Mouse (Mus musculus): ENCODE results near the gene Cd8b1. TPM values are rescaled to one million over a fixed set of nuclear protein-coding genes. Genes with fewer than 3 reads are reported as not detected.

Cd8b1 gene
- polyA plus RNA-seq, 1 experiment from 2014 or later = 0.16 TPM

- Histone ChIP-seq H3K4me3 (ENCODE audit: inconsistent target) (no peak overlapping the region), H3K79me2 (ENCODE audit: inconsistent target) (no peaks in the 10 kb centered on the region), H3K36me3 (ENCODE audit: inconsistent target) (no peaks in the 10 kb centered on the region), H3K27ac (no peak overlapping the region)
- 91% methylated on average over 11 of the region's 11 CpGs for WGBS (ENCODE audit: missing documents)
These were observed 9.8 kb downstream of the Cd8b1 start for GRCm38 (mm10) chr6:71332236-71332965.

- 88% methylated on average over 3 of the region's 3 CpGs for WGBS (ENCODE audit: missing documents)
These were observed 10.4 kb downstream of the Cd8b1 start for GRCm38 (mm10) chr6:71333031-71333430.

GRCm38 (mm10) chr6:71333578-71334273 lies 11.1 kb downstream of the Cd8b1 start:
- no peak overlapping the region for H3K4me3 ChIP-seq (ENCODE audit: inconsistent target)
- H3K79me2 ChIP-seq (ENCODE audit: inconsistent target) = no peaks in the 10 kb centered on the region
- no peaks in the 10 kb centered on the region for H3K36me3 ChIP-seq (ENCODE audit: inconsistent target)
- no peak overlapping the region for H3K27ac ChIP-seq
- 95% methylated on average over 11 of the region's 11 CpGs for WGBS (ENCODE audit: missing documents)

More at GRCm38 (mm10) chr6:71333031-71333430, 10.4 kb downstream of the Cd8b1 start:
- Histone ChIP-seq H3K27ac (no peak overlapping the region), H3K36me3 (ENCODE audit: inconsistent target) (no peaks in the 10 kb centered on the region), H3K79me2 (ENCODE audit: inconsistent target) (no peaks in the 10 kb centered on the region), H3K4me3 (ENCODE audit: inconsistent target) (no peak overlapping the region)

- H3K79me2 ChIP-seq (ENCODE audit: inconsistent target) = no peaks in the 10 kb centered on the region
- WGBS (ENCODE audit: missing documents) = 95% methylated on average over 8 of the region's 8 CpGs
- no peak overlapping the region for H3K4me3 ChIP-seq (ENCODE audit: inconsistent target)
- H3K36me3 ChIP-seq (ENCODE audit: inconsistent target) = no peaks in the 10 kb centered on the region
- no peak overlapping the region for H3K27ac ChIP-seq
These were observed 15.1 kb downstream of the Cd8b1 start for GRCm38 (mm10) chr6:71337666-71338065.

DNA sequence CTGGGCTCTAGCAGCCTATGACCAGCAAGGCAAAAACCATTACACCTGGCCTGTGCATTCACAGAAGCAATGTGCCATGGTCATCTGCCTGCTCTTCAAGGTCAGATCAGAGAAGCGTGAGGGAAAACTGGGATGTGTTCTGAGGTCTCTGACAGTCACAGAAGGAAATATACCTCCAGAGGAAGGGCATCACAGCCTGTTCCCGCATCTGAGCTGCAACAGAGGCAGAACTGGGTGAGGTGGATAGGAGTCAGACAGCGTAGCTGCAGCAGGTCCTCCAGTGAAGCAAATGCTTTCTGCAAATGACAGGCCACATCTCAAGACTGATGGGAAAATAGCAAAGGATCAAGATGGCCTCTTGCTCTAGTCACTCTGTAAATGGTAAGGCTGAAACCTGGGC lies 16.4 kb downstream of the Cd8b1 start:
- WGBS (ENCODE audit: missing documents) = 88% methylated on average over 3 of the region's 3 CpGs
- Histone ChIP-seq H3K36me3 (ENCODE audit: inconsistent target) (no peaks in the 10 kb centered on the region), H3K27ac (no peak overlapping the region), H3K79me2 (ENCODE audit: inconsistent target) (no peaks in the 10 kb centered on the region), H3K4me3 (ENCODE audit: inconsistent target) (no peak overlapping the region)

- WGBS (ENCODE audit: missing documents) = 69% methylated on average over 2 of the region's 4 CpGs
- H3K27ac ChIP-seq = no peak overlapping the region
- no peaks in the 10 kb centered on the region for H3K79me2 ChIP-seq (ENCODE audit: inconsistent target)
- no peak overlapping the region for H3K4me3 ChIP-seq (ENCODE audit: inconsistent target)
- no peaks in the 10 kb centered on the region for H3K36me3 ChIP-seq (ENCODE audit: inconsistent target)
These were observed 16.8 kb downstream of the Cd8b1 start for GRCm38 (mm10) chr6:71339351-71339750.

DNA sequence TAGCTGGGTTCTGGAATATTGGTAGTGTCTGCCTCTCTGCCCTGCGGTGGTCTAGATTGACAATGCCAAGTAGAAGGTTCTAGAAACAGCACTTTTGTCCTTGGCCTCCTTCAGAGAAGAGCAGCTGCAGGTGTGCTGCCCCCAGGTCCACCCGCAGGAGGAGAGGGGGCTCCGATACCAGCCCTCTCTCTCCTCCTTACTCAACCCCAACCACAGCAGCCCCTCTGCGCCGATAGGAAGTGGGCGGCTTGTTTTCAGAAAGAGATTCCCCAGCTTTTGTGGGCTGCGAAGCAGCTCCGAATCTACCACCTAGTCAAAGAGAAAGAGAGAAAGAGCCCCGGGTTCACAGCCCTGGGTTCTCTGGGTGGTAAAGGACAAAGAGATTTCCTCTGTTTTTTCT lies 18.6 kb downstream of the Cd8b1 start:
- Histone ChIP-seq H3K4me3 (ENCODE audit: inconsistent target) (no peak overlapping the region), H3K79me2 (ENCODE audit: inconsistent target) (no peaks in the 10 kb centered on the region), H3K36me3 (ENCODE audit: inconsistent target) (no peaks in the 10 kb centered on the region), H3K27ac (no peak overlapping the region)
- WGBS (ENCODE audit: missing documents) = 90% methylated on average over 9 of the region's 9 CpGs

DNA sequence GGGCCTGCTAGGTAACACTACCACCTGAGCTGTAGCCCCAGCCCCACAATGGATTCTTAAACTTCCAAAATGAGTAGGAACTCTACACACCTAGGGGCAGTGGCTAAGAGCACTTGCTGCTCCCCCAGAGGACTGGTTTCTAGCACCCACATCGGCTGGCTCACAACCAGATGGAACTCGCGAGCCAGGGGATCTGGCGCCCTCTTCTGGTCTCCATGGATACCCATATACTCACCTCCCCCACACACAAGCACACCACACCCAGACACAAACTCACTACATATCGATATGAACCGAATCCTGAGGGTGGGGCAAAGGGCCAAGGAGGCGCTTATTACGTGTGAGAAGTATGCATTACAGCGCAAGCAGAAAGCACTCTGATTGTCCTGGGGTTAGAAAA lies 25.4 kb downstream of the Cd8b1 start:
- no peaks in the 10 kb centered on the region for H3K36me3 ChIP-seq (ENCODE audit: inconsistent target)
- H3K4me3 ChIP-seq (ENCODE audit: inconsistent target) = no peak overlapping the region
- WGBS (ENCODE audit: missing documents) = 98% methylated on average over 9 of the region's 9 CpGs

GRCm38 (mm10) chr6:71351201-71351600 lies 28.6 kb downstream of the Cd8b1 start:
- no peaks in the 10 kb centered on the region for H3K36me3 ChIP-seq (ENCODE audit: inconsistent target)
- WGBS (ENCODE audit: missing documents) = 94% methylated on average over 3 of the region's 3 CpGs
- no peak overlapping the region for H3K27ac ChIP-seq
- H3K4me3 ChIP-seq (ENCODE audit: inconsistent target) = no peak overlapping the region
- no peaks in the 10 kb centered on the region for H3K79me2 ChIP-seq (ENCODE audit: inconsistent target)

More for the DNA sequence above, 25.4 kb downstream of the Cd8b1 start:
- H3K79me2 ChIP-seq (ENCODE audit: inconsistent target) = no peaks in the 10 kb centered on the region
- no peak overlapping the region for H3K27ac ChIP-seq

DNA sequence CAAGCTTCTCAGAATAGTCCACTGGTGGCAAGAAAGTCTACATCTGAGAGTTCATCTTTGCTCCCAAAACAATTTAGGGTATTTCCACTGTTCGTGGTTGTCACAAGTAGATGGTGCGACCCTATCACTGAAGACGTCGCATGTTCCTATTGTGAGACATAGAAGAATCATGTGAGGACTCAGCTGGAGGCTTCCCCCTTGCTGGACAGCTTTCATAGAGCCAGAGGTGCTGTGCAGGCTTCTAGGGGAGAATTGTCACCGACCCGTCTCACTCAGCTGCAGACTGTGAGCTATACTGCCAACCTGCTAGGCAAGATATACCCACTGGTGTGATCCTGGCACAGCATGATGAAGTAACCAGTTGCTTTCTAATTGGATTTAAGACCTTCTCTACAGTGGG lies 29.6 kb downstream of the Cd8b1 start:
- Histone ChIP-seq H3K4me3 (ENCODE audit: inconsistent target) (no peak overlapping the region), H3K36me3 (ENCODE audit: inconsistent target) (no peaks in the 10 kb centered on the region), H3K79me2 (ENCODE audit: inconsistent target) (no peaks in the 10 kb centered on the region), H3K27ac (no peak overlapping the region)
- WGBS (ENCODE audit: missing documents) = 93% methylated on average over 6 of the region's 6 CpGs

DNA sequence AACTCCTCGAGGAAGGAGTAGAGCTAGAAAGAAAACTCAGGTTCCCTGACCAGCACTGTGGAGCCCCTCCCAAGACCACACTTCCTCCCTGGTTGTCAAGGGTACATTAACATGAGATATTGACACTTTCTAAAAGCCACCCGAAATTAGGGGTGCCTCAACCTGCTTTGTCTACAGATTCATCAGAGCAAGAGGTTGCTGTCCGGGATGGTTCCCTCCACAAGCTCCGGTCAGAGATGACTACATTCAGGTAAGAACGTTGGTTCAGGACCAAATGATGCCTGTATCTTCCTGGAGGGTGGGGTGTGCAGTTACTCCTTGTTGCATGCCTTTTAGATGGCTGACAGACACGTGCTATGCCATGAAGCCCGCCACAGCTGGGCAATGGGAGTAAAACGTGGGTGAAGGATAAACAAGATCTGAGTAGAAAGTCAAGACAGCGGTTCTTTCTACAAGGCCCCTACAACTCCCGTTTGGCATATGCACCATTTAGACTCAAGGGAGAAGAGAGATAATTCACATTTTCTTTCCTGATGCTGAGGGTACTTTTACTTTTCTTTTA lies 30.4 kb downstream of the Cd8b1 start:
- no peak overlapping the region for H3K27ac ChIP-seq
- H3K79me2 ChIP-seq (ENCODE audit: inconsistent target) = no peaks in the 10 kb centered on the region
- no peaks in the 10 kb centered on the region for H3K36me3 ChIP-seq (ENCODE audit: inconsistent target)
- WGBS (ENCODE audit: missing documents) = 82% methylated on average over 10 of the region's 10 CpGs
- H3K4me3 ChIP-seq (ENCODE audit: inconsistent target) = no peak overlapping the region

GRCm38 (mm10) chr6:71353722-71354121 lies 31.1 kb downstream of the Cd8b1 start:
- Histone ChIP-seq H3K4me3 (ENCODE audit: inconsistent target) (no peak overlapping the region), H3K79me2 (ENCODE audit: inconsistent target) (no peaks in the 10 kb centered on the region), H3K36me3 (ENCODE audit: inconsistent target) (no peaks in the 10 kb centered on the region), H3K27ac (no peak overlapping the region)
- WGBS (ENCODE audit: missing documents) = 94% methylated on average over 2 of the region's 2 CpGs

DNA sequence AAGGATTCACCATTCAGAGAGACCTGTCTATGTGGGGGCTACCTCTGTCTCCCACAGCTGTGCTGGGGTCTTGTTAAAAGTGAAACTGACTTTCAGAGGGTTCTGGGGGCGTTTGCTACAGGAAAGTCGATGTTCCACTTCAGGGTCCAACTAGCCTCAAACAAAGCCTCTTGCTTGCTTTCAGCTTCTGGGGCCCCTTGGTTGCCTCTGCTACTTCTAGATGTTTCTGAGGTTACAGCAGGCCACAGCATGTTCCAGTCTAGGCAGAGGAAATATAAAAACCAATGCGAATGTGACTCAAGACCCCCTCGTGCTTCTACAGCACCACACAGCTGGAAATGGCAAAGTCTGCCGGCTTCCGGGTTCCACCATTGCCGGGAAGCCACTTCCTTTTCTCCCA lies 34.9 kb downstream of the Cd8b1 start:
- Histone ChIP-seq H3K36me3 (ENCODE audit: inconsistent target) (no peaks in the 10 kb centered on the region), H3K4me3 (ENCODE audit: inconsistent target) (no peak overlapping the region), H3K79me2 (ENCODE audit: inconsistent target) (no peaks in the 10 kb centered on the region), H3K27ac (no peak overlapping the region)
- 83% methylated on average over 7 of the region's 7 CpGs for whole genome bisulfite sequencing (ENCODE audit: missing documents)

GRCm38 (mm10) chr6:71360221-71360620 lies 37.6 kb downstream of the Cd8b1 start:
- Histone ChIP-seq H3K79me2 (ENCODE audit: inconsistent target) (no peaks in the 10 kb centered on the region), H3K36me3 (ENCODE audit: inconsistent target) (no peaks in the 10 kb centered on the region), H3K27ac (no peak overlapping the region), H3K4me3 (ENCODE audit: inconsistent target) (no peak overlapping the region)
- 75% methylated on average over 4 of the region's 4 CpGs for WGBS (ENCODE audit: missing documents)

DNA sequence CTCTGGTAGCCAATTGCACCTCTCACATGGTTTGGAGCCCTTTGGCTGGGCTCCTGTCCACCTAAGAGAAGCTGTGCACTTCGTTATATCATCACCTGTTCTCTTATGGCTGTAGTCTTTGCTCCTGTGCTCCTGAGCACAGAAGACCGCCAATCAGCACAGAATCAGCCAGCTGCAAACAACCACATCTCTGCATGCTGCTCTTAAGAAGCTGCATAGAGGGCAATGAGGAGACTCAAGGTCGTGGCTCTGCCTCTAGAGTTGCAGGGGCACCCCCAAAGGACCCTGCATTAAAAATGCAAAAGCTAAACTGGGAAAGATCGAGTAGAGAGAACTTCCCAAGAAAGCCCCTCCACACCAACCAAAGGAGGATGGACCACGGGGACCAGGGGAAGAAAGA lies 38.2 kb downstream of the Cd8b1 start:
- no peaks in the 10 kb centered on the region for H3K79me2 ChIP-seq (ENCODE audit: inconsistent target)
- 82% methylated on average over 4 of the region's 5 CpGs for WGBS (ENCODE audit: missing documents)
- no peak overlapping the region for H3K27ac ChIP-seq
- no peak overlapping the region for H3K4me3 ChIP-seq (ENCODE audit: inconsistent target)
- no peaks in the 10 kb centered on the region for H3K36me3 ChIP-seq (ENCODE audit: inconsistent target)
